Mouse (Mus musculus): ENCODE measurements around the gene Zfyve9.

Zfyve9 gene

GRCm38 (mm10) chr4:108780057-108780863 lies at the start of gene Zfyve9:
Gene Zfyve9, minus strand, starts transcription at chr4:108780798.
- DNase-seq (ENCODE audit: low spot score): peak; percentile 80

DNA sequence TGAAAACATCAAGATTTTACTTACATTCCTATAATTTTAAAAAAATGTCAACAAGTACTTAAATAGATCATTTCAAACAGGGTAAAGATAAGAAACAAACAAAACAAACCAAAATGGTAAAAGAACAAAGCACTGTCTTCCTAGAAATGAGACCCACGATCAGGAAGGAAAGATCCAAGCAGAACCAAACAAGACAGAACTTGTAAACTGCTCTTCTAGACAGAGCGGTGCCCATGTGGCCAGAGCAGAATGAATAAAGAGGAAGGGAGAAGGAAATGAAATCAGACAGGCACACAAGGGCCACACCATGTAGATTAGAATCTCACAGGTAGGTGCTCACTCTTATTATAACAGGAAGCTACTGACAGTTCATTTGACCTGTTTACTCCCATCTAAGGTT lies 46.0 kb upstream of the Zfyve9 start:
- DNase-seq (ENCODE audit: low spot score): no peak

- DNase-seq (ENCODE audit: low spot score): no peak
These were observed 45.5 kb upstream of the Zfyve9 start for GRCm38 (mm10) chr4:108826096-108826495.

DNA sequence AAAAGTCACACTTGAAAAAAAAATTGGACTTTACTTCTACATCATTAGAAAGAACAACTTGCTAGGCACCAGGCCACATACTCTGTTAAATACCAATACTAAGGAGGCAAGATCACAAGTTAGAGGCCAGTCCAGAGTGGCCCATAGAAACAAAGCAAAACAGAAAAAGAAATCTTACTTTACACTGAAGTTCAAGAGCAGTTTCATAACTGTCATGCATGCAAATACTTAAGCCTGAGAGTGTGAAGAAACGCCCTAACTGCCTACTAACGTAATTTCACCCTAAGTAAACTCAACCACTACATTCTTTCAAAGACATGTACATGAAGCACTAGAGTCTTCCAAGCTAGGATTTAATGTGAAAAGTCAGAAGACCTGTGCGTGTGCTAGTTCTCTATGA lies 45.1 kb upstream of the Zfyve9 start:
- no peak for DNase-seq (ENCODE audit: low spot score)

DNA sequence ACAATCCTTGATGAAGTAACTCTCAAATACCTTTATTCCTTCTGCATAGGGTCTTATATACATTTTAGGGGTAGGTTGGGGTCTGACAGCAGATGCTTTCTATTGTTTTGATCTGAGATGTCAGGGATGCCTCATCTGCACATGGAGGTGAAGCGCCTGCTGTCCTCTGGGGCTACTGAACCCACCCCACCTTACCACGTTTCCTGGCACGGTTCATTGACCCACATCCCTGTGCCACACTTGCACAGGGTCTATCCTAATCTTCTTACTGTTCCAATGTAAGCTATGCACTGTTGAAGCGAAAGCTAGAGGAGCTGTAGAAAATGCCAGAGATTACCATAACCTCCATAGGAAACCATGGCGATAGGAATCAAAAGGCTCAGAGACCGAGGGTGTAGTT lies 31.0 kb upstream of the Zfyve9 start:
- no peak for DNase-seq (ENCODE audit: low spot score)

DNA sequence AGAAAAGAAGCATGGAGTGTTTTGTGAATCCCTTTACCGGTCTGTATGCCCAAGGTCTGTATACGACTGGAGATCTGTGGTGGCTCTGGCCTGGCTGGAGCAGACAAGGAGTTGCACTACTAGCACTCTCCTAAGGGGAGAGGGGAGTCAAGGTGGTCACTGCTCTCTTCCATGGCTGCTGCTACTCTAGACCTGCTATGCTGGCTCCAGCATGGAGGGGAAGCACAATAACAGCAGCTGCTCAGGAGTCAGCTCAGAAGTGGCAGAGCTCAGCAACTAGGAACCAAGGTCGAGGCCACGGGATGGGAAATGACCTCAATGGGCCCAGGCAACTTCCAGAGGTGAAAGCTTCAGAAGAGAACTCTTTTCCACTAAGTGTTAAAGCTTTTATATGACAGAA lies 30.5 kb upstream of the Zfyve9 start:
- no peak for DNase-seq (ENCODE audit: low spot score)

- no peak for DNase-seq (ENCODE audit: low spot score)
These were observed 22.9 kb upstream of the Zfyve9 start for GRCm38 (mm10) chr4:108803535-108803934.

DNA sequence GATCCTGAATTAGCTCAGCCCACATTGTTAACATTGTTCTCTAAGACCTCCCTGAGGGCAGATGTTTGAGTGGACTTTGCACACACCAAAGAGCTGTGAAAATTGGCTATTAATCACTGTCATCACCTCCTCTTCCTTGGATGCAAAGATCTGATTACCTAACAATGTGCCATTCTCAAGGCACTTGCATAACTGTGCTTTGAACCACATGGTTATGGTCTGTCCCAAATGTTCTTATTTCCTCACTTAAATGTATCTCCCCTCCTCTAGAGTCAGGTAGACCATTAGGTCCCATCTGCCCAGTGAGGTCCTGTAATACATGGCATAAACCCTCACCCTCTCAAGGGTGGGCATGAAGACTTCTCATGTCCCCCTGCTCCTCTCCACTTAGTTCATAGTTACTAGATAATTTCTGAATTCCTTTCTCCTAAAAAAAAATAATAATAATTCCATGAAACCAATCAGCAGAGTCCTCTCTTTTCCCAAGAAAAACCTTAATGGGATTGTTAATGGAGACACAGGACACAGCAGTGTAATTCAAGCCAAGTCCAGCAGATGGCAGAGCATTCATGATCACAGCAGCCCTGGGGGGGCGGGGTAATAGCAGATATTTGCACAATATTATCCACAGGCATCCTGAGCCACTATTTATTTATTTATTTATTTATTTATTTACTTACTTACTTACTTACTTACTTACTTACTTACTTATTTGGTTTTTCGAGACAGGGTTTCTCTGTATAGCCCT lies 17.7 kb upstream of the Zfyve9 start:
- DNase-seq (ENCODE audit: low spot score): peak; percentile 50

- no peak for DNase-seq (ENCODE audit: low spot score)
These were observed 16.1 kb upstream of the Zfyve9 start for GRCm38 (mm10) chr4:108796701-108797100.

GRCm38 (mm10) chr4:108793941-108794340 lies 13.3 kb upstream of the Zfyve9 start:
- DNase-seq (ENCODE audit: low spot score): no peak

DNA sequence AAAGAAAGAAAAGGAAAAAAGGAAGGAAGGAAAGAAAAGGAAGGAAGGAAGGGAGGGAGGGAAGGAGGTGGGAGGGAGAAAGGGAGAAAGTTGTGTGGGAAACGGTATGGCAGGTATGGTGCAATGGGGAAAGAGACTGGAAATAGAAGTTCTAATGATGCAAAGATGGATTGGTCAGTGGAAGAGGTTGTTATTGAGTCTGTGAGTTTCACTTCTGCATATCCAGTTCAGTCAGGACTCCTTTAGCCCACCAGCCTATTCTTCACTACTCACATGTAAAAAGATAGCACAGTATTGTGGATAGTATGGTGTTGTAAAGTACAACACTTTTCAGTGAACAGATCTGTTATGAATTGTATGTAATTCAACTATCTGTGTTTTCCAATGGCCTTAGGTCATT lies 9.9 kb upstream of the Zfyve9 start:
- DNase-seq (ENCODE audit: low spot score): no peak

DNA sequence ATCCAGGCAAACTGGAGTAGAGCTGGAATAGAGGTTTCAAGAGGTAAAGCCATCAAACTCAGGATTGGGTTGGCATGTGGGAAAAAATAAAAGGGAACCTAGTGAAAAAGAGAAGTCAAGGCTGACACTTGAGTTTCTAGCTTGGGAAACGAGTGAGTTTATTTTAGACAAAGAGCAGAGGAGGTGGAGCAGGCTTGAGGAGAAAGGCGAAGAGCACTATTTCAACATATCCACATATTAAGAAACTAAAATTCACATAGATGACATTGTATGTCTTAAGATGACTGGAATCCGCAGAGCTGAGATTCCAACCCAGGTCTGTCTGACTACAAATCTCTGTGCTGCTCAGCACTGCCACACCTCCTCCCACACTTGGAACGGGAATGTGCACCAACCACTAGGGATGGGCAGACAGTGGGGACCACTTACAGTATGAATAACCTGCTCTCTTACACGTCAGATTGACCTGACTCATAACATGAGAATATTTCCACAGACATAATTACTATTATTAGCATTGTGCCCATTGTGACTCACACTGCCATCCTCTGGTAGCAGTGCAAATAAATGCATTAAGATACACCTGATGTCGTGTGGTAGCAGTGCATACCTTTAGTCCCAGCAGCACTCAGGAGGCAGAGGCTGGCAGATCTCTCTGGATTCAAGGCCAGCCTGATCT lies 8.8 kb upstream of the Zfyve9 start:
- DNase-seq (ENCODE audit: low spot score): no peak

- no peak for DNase-seq (ENCODE audit: low spot score)
These were observed 2.0 kb upstream of the Zfyve9 start for GRCm38 (mm10) chr4:108782421-108783085.

GRCm38 (mm10) chr4:108781596-108781995 lies 998 bp upstream of the Zfyve9 start:
- no peak for DNase-seq (ENCODE audit: low spot score)

GRCm38 (mm10) chr4:108780864-108781205 lies 237 bp upstream of the Zfyve9 start:
- no peak for DNase-seq (ENCODE audit: low spot score)

GRCm38 (mm10) chr4:108779763-108780056 lies 888 bp downstream of the Zfyve9 start:
- no peak for DNase-seq (ENCODE audit: low spot score)

- DNase-seq (ENCODE audit: low spot score): no peak
These were observed 12.1 kb downstream of the Zfyve9 start for GRCm38 (mm10) chr4:108768527-108768926.

- DNase-seq (ENCODE audit: low spot score): no peak
These were observed 21.0 kb downstream of the Zfyve9 start for GRCm38 (mm10) chr4:108759583-108759982.

DNA sequence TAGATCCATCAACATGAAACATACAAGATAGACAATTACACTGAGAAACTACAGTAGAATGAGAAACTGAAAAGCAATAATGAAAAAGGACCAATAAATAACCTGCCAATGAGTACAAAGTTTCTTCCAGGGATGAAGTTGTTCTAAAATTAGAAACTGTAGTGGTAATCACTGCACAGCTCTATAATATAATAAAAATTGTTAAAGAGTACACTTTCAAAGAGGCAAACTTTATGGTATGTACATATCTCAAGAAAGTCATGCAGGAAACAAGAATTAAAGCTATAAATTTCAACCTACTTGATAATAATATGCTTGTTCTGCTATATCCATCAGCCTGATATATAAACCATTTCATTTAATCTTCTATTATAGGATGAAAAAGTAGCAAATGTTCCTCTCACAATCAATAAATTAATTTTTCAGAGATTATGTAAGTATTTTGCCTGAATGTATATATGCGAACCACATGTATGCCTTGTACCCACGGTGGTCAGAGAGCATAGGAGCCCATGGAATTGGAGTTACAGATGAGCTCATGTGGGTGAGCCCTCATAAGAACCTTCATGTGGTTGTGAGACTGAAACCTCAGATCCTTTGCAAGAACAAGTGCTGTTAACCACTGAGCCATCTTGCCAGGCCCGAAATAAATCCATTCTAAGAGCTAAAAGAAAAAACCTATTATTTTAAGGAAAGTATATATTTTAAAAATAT lies 34.3 kb downstream of the Zfyve9 start:
- no peak for DNase-seq (ENCODE audit: low spot score)

GRCm38 (mm10) chr4:108731582-108731981 lies 49.0 kb downstream of the Zfyve9 start:
- no peak for DNase-seq (ENCODE audit: low spot score)

DNA sequence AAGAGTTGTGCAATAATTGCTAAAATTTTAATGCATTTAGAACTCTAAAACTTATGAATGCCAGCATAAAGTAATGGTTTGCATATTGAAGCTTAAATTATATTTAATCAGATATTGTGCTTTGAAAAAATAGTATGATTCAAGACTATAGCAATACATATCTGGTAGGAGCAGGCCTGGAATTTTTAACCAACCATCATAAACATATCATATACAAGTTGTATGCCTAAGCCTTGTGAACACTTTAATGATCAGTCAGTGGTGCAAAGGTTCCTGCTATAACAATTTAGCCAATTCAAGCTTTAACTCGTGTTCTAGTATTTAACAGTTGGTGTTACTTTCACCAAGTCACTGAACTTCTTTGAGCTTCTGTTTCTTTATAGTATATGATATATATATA lies 50.1 kb downstream of the Zfyve9 start:
- DNase-seq (ENCODE audit: low spot score): no peak

DNA sequence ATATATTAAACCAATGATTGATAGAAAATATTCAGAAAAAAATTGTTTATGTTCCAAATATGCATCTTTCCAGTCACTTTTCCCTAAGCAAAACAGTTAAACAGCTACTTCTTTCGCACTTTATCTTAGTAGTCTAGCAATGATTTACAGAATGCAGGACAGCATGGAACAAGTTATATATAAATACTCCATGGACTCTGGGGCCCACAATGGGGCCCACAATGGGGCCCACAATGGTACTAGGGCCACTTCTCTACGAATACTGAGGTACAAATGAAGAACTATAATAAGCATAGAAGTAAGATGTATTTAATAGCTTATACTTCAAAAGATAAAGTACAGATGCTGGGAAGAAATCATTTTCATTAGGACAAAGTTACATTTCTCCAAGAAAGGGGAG lies 56.5 kb downstream of the Zfyve9 start:
- DNase-seq (ENCODE audit: low spot score): no peak

Data from yolk sac, embryonic 10.5 days (tissue).